Mouse (Mus musculus) limb, embryonic 14.5 days (tissue): ENCODE measurements around the gene Vmn1r223. TPM values are rescaled to one million over a fixed set of nuclear protein-coding genes. Genes with fewer than 3 reads are reported as not detected.
A peak's percentile ranks its signal among the peaks of the same experiment; 100 is the strongest.
"Not testable (repeated sequence)": the region's sequence is repeated elsewhere in the genome, so short reads cannot be mapped to it uniquely, and the experiment has no call there.

Experiments used
- ATAC-seq: fragments of 200-750 bp; cut with Nextera tagmentation; 2 replicates; pipeline ENCODE4 v1.8.0; 2017; ENCODE audit warnings: low read depth, moderate number of reproducible peaks, moderate TSS enrichment; ENCODE audit not compliant: low FRiP score
- DNase-seq: peaks from one replicate; pipeline ENCODE4 v3.0.0-alpha.2; 2015; ENCODE audit warnings: low spot score
- H3K27ac ChIP-seq: fragments of 300-500 bp; sonication (generic); replicated peaks from 2 replicates; pipeline ENCODE4 v1.5.1; 2014; ENCODE audit warnings: low read depth, mild to moderate bottlenecking, low read length, moderate library complexity, mixed read lengths
- H3K27me3 ChIP-seq: fragments of 300-500 bp; sonication (generic); 2 replicates; pipeline ENCODE4 v1.6.1; 2014; ENCODE audit warnings: low read length, mixed read lengths; ENCODE audit not compliant: control insufficient read depth, insufficient read depth
- H3K36me3 ChIP-seq: fragments of 300-500 bp; sonication (generic); 2 replicates; pipeline ENCODE4 v1.6.1; 2014; ENCODE audit warnings: mild to moderate bottlenecking, low read length, moderate library complexity, mixed read lengths; ENCODE audit not compliant: control insufficient read depth, insufficient read depth
- H3K4me1 ChIP-seq: fragments of 300-500 bp; sonication (generic); 2 replicates; pipeline ENCODE4 v1.6.1; 2014; ENCODE audit warnings: antibody characterized with exemption, low read length, mixed read lengths; ENCODE audit not compliant: control insufficient read depth, insufficient read depth
- H3K4me2 ChIP-seq: fragments of 300-500 bp; sonication (generic); replicated peaks from 2 replicates; pipeline ENCODE4 v1.6.1; 2014; ENCODE audit warnings: low read depth, mild to moderate bottlenecking, low read length, moderate library complexity; ENCODE audit not compliant: severe bottlenecking
- H3K4me3 ChIP-seq: fragments of 300-500 bp; sonication (generic); replicated peaks from 2 replicates; pipeline ENCODE4 v1.5.1; 2014; ENCODE audit warnings: low read length
- H3K9ac ChIP-seq: fragments of 300-500 bp; sonication (generic); 2 replicates; pipeline ENCODE4 v1.6.1; 2014; ENCODE audit warnings: mild to moderate bottlenecking, low read depth, low read length, moderate library complexity; ENCODE audit not compliant: severe bottlenecking
- H3K9me3 ChIP-seq: fragments of 300-500 bp; sonication (generic); 2 replicates; pipeline ENCODE4 v1.6.1; 2016; ENCODE audit warnings: low read length; ENCODE audit not compliant: control insufficient read depth
- POLR2A ChIP-seq: fragments of 200-500 bp; IDR thresholded peaks from 2 replicates; pipeline ENCODE4 v1.8.0; 2012; ENCODE audit warnings: inconsistent platforms, mild to moderate bottlenecking, moderate library complexity, borderline replicate concordance; ENCODE audit not compliant: insufficient read depth, insufficient read length; ENCODE audit errors: extremely low read depth
- WGBS: fragments of 180-500 bp; shearing (Covaris S2); extraction: QIAGEN DNeasy Blood & Tissue Kit; methylation state at CpG from one replicate; pipeline ENCODE4 v1.1.7; 2014; 5-methylcytosine and 5-hydroxymethylcytosine counted together
- polyA plus RNA-seq, 2 experiments: library from polyadenylated mRNA; depleted of rRNA in 1 of 2; stranded (reverse) in 1 of 2; unstranded in 1 of 2; fragments of >200 nt; fragmentation: Nextera tagmentation in 1 of 2; extraction: Ambion mirVana in 1 of 2; gene quantifications; 2 replicates each; pipeline versions ENCODE4 v1.2.1 to v1.2.3; 2012 to 2014

Gene Vmn1r223
- polyA plus RNA-seq (2012; rRNA removed), result not detected in 2 replicates
- polyA plus RNA-seq (2014; fragmentation: Nextera tagmentation; extraction: Ambion mirVana), result not detected in 2 replicates

DNA sequence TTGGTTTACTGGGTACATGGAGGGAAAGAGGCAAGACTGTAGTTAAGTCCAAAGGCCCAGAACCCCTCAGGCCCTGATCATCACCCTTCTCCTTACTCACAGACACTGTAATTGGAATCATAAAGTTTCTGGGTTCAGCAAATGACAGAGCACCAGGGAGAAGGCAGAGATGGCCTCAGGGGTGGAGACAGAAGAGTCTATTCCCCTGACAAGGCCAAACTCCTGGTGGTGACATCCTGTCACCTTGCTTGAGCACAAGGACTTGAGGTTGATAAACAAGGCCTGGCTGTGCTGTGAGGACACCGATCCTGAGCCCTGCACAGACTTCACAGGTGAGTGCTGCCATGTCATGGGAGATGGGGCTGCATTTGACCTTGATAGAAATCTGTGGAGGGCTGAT lies at the start of gene Vmn1r223:
Gene Vmn1r223, plus strand, starts transcription at position 301 of the 400 bp plus-strand sequence.
- not testable (repeated sequence) for H3K36me3 ChIP-seq, H3K9me3 ChIP-seq, H3K9ac ChIP-seq, H3K4me1 ChIP-seq, ATAC-seq, H3K27me3 ChIP-seq, H3K27ac ChIP-seq, H3K4me2 ChIP-seq, H3K4me3 ChIP-seq, DNase-seq
- WGBS, result 75% methylated on average over 1 of the region's 1 CpGs

DNA sequence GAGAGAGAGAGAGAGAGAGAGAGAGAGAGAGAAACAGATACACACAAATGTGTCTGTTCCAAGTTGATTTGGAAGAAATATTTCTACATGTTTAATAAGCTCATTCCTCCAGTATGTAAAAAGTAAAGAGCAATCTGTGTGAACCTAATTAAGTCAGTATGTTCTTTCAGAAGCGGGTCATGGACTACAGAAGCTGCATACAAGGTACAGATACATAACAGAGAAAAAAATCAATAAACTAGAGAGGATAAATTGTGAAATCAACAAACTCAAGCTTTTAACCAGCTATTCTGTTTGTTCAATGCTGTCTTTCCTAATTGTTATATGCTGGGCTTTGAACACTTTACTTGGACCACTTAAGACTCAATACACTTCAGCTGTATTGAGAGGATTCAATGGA lies 43.0 kb upstream of the Vmn1r223 start:
- H3K27me3 ChIP-seq, H3K9ac ChIP-seq, H3K9me3 ChIP-seq, H3K27ac ChIP-seq, H3K4me3 ChIP-seq, H3K36me3 ChIP-seq, H3K4me1 ChIP-seq, ATAC-seq, DNase-seq, H3K4me2 ChIP-seq: not testable (repeated sequence)
- 57% methylated on average over 1 of the region's 1 CpGs for WGBS

DNA sequence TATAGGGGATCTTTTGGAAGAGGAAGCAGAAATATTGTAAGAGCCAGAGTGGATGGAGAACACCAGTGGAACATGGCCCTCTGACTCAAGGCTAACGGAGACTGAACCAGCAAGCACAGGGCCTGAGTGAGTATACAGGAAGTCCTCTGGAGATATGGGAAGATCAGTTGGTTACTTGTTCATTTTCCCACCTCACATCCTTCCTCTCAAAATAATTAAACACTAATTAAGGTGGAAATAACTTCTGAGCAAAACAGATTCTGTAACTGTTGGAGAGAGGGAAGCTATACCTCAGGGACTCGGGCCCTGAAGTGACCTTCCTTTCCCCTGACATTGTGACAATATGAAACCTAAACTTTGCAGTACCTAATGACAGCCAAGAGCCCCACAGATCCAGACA lies 33.1 kb upstream of the Vmn1r223 start, which contains the start of gene Vmn1r221:
Gene Vmn1r221, plus strand, starts transcription at position 301 of the 400 bp plus-strand sequence.
- not testable (repeated sequence) for DNase-seq, H3K9ac ChIP-seq, H3K4me1 ChIP-seq, ATAC-seq, H3K4me3 ChIP-seq, H3K4me2 ChIP-seq, H3K36me3 ChIP-seq, H3K27me3 ChIP-seq, H3K27ac ChIP-seq, H3K9me3 ChIP-seq
- WGBS, result 74% methylated on average over 2 of the region's 2 CpGs

- not testable (repeated sequence) for H3K36me3 ChIP-seq, DNase-seq, H3K4me2 ChIP-seq, H3K9ac ChIP-seq, H3K27me3 ChIP-seq, H3K4me3 ChIP-seq, H3K9me3 ChIP-seq, ATAC-seq, H3K27ac ChIP-seq, H3K4me1 ChIP-seq
These were observed 11.1 kb upstream of the Vmn1r223 start, which contains the start of gene Vmn1r222 for GRCm38 (mm10) chr13:23235847-23236246. Vmn1r222 (minus strand) TSS chr13:23235947.

DNA sequence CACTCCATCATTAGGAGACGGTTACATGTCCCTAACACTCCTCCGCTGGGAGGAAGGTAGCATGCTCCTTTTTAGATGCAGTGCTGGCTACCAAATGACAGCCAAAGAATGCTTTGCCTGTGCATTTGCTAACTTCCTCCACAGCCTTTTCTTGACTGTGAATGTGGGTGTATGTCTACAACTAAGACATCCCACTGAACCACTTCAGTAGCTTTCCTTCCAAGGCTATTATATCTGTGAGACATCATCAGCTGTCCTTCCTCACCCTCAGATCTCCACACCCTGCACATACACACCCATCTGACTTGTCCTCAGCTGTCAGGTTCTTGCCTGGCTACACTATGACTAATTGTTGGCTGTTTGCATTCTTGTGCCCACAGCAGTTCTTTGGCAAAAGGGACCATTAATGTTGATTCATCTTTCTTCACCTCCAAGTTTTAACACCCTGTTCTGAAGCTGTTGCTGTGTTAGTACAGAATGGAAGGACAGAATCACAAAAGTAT lies 11.7 kb downstream of the Vmn1r223 start:
- no peak for TF ChIP-seq POLR2A

GRCm38 (mm10) chr13:23268606-23269005 lies 21.7 kb downstream of the Vmn1r223 start:
- not testable (repeated sequence) for ATAC-seq, H3K4me1 ChIP-seq, H3K27ac ChIP-seq, DNase-seq, H3K9ac ChIP-seq, H3K27me3 ChIP-seq, H3K36me3 ChIP-seq, H3K4me2 ChIP-seq, H3K9me3 ChIP-seq, H3K4me3 ChIP-seq
- 80% methylated on average over 3 of the region's 3 CpGs for WGBS

More for the DNA sequence above, 11.7 kb downstream of the Vmn1r223 start:
- no peak overlapping the region for H3K4me2 ChIP-seq
- WGBS, result 95% methylated on average over 2 of the region's 2 CpGs
- H3K27me3 ChIP-seq, result no peaks in the 10 kb centered on the region
- H3K4me1 ChIP-seq, result no peaks in the 10 kb centered on the region
- no peak overlapping the region for H3K9ac ChIP-seq
- no peaks in the 10 kb centered on the region for H3K36me3 ChIP-seq
- no peaks in the 10 kb centered on the region for H3K9me3 ChIP-seq
- DNase-seq (no peak), ATAC-seq (no peak)
- H3K27ac ChIP-seq, result no peak overlapping the region
- H3K4me3 ChIP-seq, result no peak overlapping the region

DNA sequence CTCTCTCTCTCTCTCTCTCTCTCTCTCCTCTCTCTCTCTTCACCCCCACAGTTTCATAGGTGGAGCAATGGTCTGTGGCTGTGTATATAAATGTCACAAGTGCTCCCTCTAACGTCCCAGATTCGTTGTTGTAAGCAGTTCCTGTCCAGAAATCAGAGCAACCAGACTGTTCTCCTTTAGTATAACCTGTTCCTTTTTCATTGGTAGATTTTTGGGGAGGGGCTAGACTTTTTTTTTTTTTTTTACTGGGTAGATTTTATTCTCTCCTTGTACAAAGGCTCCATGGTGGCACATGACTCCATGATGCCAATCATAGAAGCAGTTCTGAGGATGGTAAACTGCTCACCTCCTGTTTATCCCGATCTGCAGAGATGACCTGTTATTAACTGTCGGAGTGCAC lies 22.2 kb downstream of the Vmn1r223 start:
- H3K4me3 ChIP-seq, H3K36me3 ChIP-seq, H3K27ac ChIP-seq, H3K4me2 ChIP-seq, H3K9ac ChIP-seq, H3K4me1 ChIP-seq, H3K9me3 ChIP-seq, ATAC-seq, H3K27me3 ChIP-seq: not testable (repeated sequence)
- DNase-seq, result peak; percentile 10
- WGBS, result 44% methylated on average over 4 of the region's 4 CpGs
